In genomic region chr11:95040491-95041138, GRCm38 (mm10) we compare ENCODE assay signal across 8 mouse cellular contexts. TPM values are rescaled to one million over a fixed set of nuclear protein-coding genes. Genes with fewer than 3 reads are reported as not detected.
A peak's percentile ranks its signal among the peaks of the same experiment; 100 is the strongest.
DNase-seq lines count a peak whose midpoint lies in the region; ATAC-seq and TF ChIP-seq lines count a peak whose summit lies in the region.

No protein-coding gene starts in this region.

- H3K9me3 ChIP-seq in hindbrain, postnatal 0 days (ENCODE audit: low read length) = no peaks in the 10 kb centered on the region
- no peaks in the 10 kb centered on the region for H3K9me3 ChIP-seq in limb, embryonic 13.5 days
- H3K9me3 ChIP-seq in midbrain, embryonic 12.5 days = no peaks in the 10 kb centered on the region

- H3K27me3 ChIP-seq in hindbrain, postnatal 0 days (ENCODE audit: insufficient read depth, low read length) = no peaks in the 10 kb centered on the region
- H3K27me3 ChIP-seq in limb, embryonic 13.5 days = no peaks in the 10 kb centered on the region
- peaks cover 16% of the 10 kb centered on the region for H3K27me3 ChIP-seq in midbrain, embryonic 12.5 days

- H3K4me3 ChIP-seq in hindbrain, postnatal 0 days (ENCODE audit: low read length) = peak overlapping the region; percentile 74
- H3K4me3 ChIP-seq in limb, embryonic 13.5 days = peak overlapping the region; percentile 81
- peak overlapping the region; percentile 61 for H3K4me3 ChIP-seq in midbrain, embryonic 12.5 days

- peak overlapping the region; percentile 62 for H3K9ac ChIP-seq in hindbrain, postnatal 0 days (replicated peaks; ENCODE audit: low read length)
- peak overlapping the region; percentile 83 for H3K9ac ChIP-seq in limb, embryonic 13.5 days
- H3K9ac ChIP-seq in midbrain, embryonic 12.5 days (replicated peaks) = peak overlapping the region; percentile 76

- DNase-seq in CD4-positive, CD25-positive, alpha-beta regulatory T cell, adult 2 months (ENCODE audit: low read depth, low spot score) = peak; percentile 36
- DNase-seq in cerebellum, postnatal 10 days = peak; percentile 87 to 88
- DNase-seq in gastrocnemius, postnatal 10 days = peak; percentile 74
- DNase-seq in hindbrain, postnatal 0 days (ENCODE audit: low spot score) = peak; percentile 57
- peak; percentile 16 to 29 for DNase-seq in spleen, postnatal 36 days (ENCODE audit: low spot score in 2 of 2)

- TF ChIP-seq CTCF in hindbrain, postnatal 0 days (IDR thresholded peaks at IDR 0.05; ENCODE audit: low read depth) = no peak

- H3K4me1 ChIP-seq in hindbrain, postnatal 0 days (ENCODE audit: insufficient read depth, low read length) = peaks cover 11% of the 10 kb centered on the region; the same call in 1 of the 2 replicates
- H3K4me1 ChIP-seq in limb, embryonic 13.5 days = peaks cover 19% of the 10 kb centered on the region
- peaks cover 16% of the 10 kb centered on the region for H3K4me1 ChIP-seq in midbrain, embryonic 12.5 days

- peak overlapping the region; percentile 86 for H3K4me2 ChIP-seq in hindbrain, postnatal 0 days (ENCODE audit: low read depth, low read length)
- peak overlapping the region; percentile 85 for H3K4me2 ChIP-seq in limb, embryonic 13.5 days (replicated peaks)
- peak overlapping the region; percentile 96 for H3K4me2 ChIP-seq in midbrain, embryonic 12.5 days (replicated peaks)

- H3K36me3 ChIP-seq in hindbrain, postnatal 0 days (ENCODE audit: insufficient read depth, low read length) = no peaks in the 10 kb centered on the region
- H3K36me3 ChIP-seq in limb, embryonic 13.5 days = peaks cover 34% of the 10 kb centered on the region
- no peaks in the 10 kb centered on the region for H3K36me3 ChIP-seq in midbrain, embryonic 12.5 days

- no peak for ATAC-seq in CD4-positive, CD25-positive, alpha-beta regulatory T cell, adult 4 months
- peak; percentile 15 for ATAC-seq in hindbrain, postnatal 0 days
- peak; percentile 25 for ATAC-seq in limb, embryonic 13.5 days (ENCODE audit: low FRiP score, low read depth)
- ATAC-seq in midbrain, embryonic 12.5 days (ENCODE audit: low FRiP score, low read depth) = peak; percentile 10; the same call in 1 of the 2 replicates

- WGBS in hindbrain, postnatal 0 days = 3% methylated on average over 20 of the region's 20 CpGs
- WGBS in limb, embryonic 13.5 days = under 1% methylated on average over 20 of the region's 20 CpGs
- WGBS in midbrain, embryonic 12.5 days = 1% methylated on average over 20 of the region's 20 CpGs

- H3K27ac ChIP-seq in hindbrain, postnatal 0 days = peak overlapping the region; percentile 82
- H3K27ac ChIP-seq in limb, embryonic 13.5 days = peak overlapping the region; percentile 77; the same call in 1 of the 2 replicates
- H3K27ac ChIP-seq in midbrain, embryonic 12.5 days (replicated peaks) = 0 out of 2 replicates have a peak overlapping the region, but pooled peaks have one; percentile 27

RNA-seq across cellular contexts. Expression of gene Pdk2, which starts 0.5 kb away (rescaled TPM):
- 10 to 100 TPM in 1 of 2 experiments, 1 to 10 TPM in 1; 8.5 to 13.3 TPM for polyA plus RNA-seq in CD4-positive, CD25-positive, alpha-beta regulatory T cell, adult 4 months (2017; shearing (Covaris generic))
- total RNA-seq in gastrocnemius, postnatal 10 days (2021) = 100 to 1,000 TPM; 345 to 347 TPM
- 25.0 and 32.0 TPM in 2 replicates for total RNA-seq in hindbrain, postnatal 0 days (2014; rRNA removed)
- polyA plus RNA-seq in hindbrain, postnatal 0 days (2015; fragmentation: Nextera tagmentation; extraction: Ambion mirVana) = 46.8 and 49.0 TPM in 2 replicates
- polyA plus RNA-seq in limb, embryonic 13.5 days (2015; fragmentation: Nextera tagmentation; extraction: Ambion mirVana) = 33.7 and 34.9 TPM in 2 replicates
- polyA plus RNA-seq in midbrain, embryonic 12.5 days (2016; fragmentation: Nextera tagmentation; extraction: Ambion mirVana) = 19.1 and 22.7 TPM in 2 replicates

RNA-seq across cellular contexts. Expression of gene Samd14, which starts 30.9 kb away (rescaled TPM):
- under 1 TPM; 0.87 to 0.94 TPM for polyA plus RNA-seq in CD4-positive, CD25-positive, alpha-beta regulatory T cell, adult 4 months (2017; shearing (Covaris generic))
- 1 to 10 TPM; 3.5 to 6.1 TPM for total RNA-seq in gastrocnemius, postnatal 10 days (2021)
- total RNA-seq in hindbrain, postnatal 0 days (2014; rRNA removed) = 216 and 223 TPM in 2 replicates
- polyA plus RNA-seq in hindbrain, postnatal 0 days (2015; fragmentation: Nextera tagmentation; extraction: Ambion mirVana) = 128 and 137 TPM in 2 replicates
- polyA plus RNA-seq in limb, embryonic 13.5 days (2015; fragmentation: Nextera tagmentation; extraction: Ambion mirVana) = 37.2 and 37.7 TPM in 2 replicates
- 93.5 and 100 TPM in 2 replicates for polyA plus RNA-seq in midbrain, embryonic 12.5 days (2016; fragmentation: Nextera tagmentation; extraction: Ambion mirVana)

RNA-seq across cellular contexts. Expression of gene Itga3, which starts 36.0 kb away (rescaled TPM):
- polyA plus RNA-seq in CD4-positive, CD25-positive, alpha-beta regulatory T cell, adult 4 months (2017; shearing (Covaris generic)) = under 1 TPM; 0.51 to 0.63 TPM
- 1 to 10 TPM; 3.4 to 4.6 TPM for total RNA-seq in gastrocnemius, postnatal 10 days (2021)
- 55.4 and 68.8 TPM in 2 replicates for total RNA-seq in hindbrain, postnatal 0 days (2014; rRNA removed)
- polyA plus RNA-seq in hindbrain, postnatal 0 days (2015; fragmentation: Nextera tagmentation; extraction: Ambion mirVana) = 13.2 and 14.4 TPM in 2 replicates
- polyA plus RNA-seq in limb, embryonic 13.5 days (2015; fragmentation: Nextera tagmentation; extraction: Ambion mirVana) = 6.4 and 8.9 TPM in 2 replicates
- 6.3 and 6.5 TPM in 2 replicates for polyA plus RNA-seq in midbrain, embryonic 12.5 days (2016; fragmentation: Nextera tagmentation; extraction: Ambion mirVana)

RNA-seq across cellular contexts. Expression of gene Ppp1r9b, which starts 49.8 kb away (rescaled TPM):
- polyA plus RNA-seq in CD4-positive, CD25-positive, alpha-beta regulatory T cell, adult 4 months (2017; shearing (Covaris generic)) = 10 to 100 TPM; 18.1 to 21.7 TPM
- total RNA-seq in gastrocnemius, postnatal 10 days (2021) = 10 to 100 TPM; 46.8 to 54.9 TPM
- total RNA-seq in hindbrain, postnatal 0 days (2014; rRNA removed) = 170 and 190 TPM in 2 replicates
- 18.8 and 19.4 TPM in 2 replicates for polyA plus RNA-seq in hindbrain, postnatal 0 days (2015; fragmentation: Nextera tagmentation; extraction: Ambion mirVana)
- polyA plus RNA-seq in limb, embryonic 13.5 days (2015; fragmentation: Nextera tagmentation; extraction: Ambion mirVana) = 11.4 and 11.8 TPM in 2 replicates
- polyA plus RNA-seq in midbrain, embryonic 12.5 days (2016; fragmentation: Nextera tagmentation; extraction: Ambion mirVana) = 15.7 and 17.7 TPM in 2 replicates

Comparison
In these comparisons a context has a peak if more than half of its experiments do, and no peak if none do; other contexts are left out.
1. DNase-seq: peak in every context shown above with its lines; median percentile 88 in cerebellum, postnatal 10 days; 74 in gastrocnemius, postnatal 10 days; 57 in hindbrain, postnatal 0 days; 36 in CD4-positive, CD25-positive, alpha-beta regulatory T cell, adult 2 months; 22 in spleen, postnatal 36 days.
2. H3K27ac ChIP-seq: peak in every context shown above with its lines; median percentile 82 in hindbrain, postnatal 0 days; 77 in limb, embryonic 13.5 days; 27 in midbrain, embryonic 12.5 days.
3. RNA of gene Samd14, which starts 30.9 kb away (polyA plus RNA-seq): 128 to 137 TPM in hindbrain, postnatal 0 days, 93.5 to 100 TPM in midbrain, embryonic 12.5 days and 37.2 to 37.7 TPM in limb, embryonic 13.5 days; 0.87 to 0.94 TPM in CD4-positive, CD25-positive, alpha-beta regulatory T cell, adult 4 months; every median in the first group is over 10 times any median in the second.
4. Peak in every context shown above with its lines, with median percentiles within 50 percentile points of each other: H3K4me2 ChIP-seq, H3K4me3 ChIP-seq and H3K9ac ChIP-seq.